ENCODE assay signal across 11 mouse cellular contexts in genomic region chr16:50783784-50784650, GRCm38 (mm10).
DNase-seq lines count a peak whose midpoint lies in the region; ATAC-seq and TF ChIP-seq lines count a peak whose summit lies in the region.
"Had no signal": no experiment of that assay in that cellular context is flagged by ENCODE, and none has a peak within 500 bp of the region (broad histone marks: within the 10 kb centered on the region; RNA-seq: fewer than 3 reads in every experiment).

No protein-coding gene starts in this region.

- H3K4me1 ChIP-seq in cerebellum, adult 2 months (ENCODE audit: control insufficient read depth, insufficient read depth, low read length), result no peaks in the 10 kb centered on the region
- peaks cover 6% of the 10 kb centered on the region; the same call in 1 of the 2 replicates for H3K4me1 ChIP-seq in kidney, postnatal 0 days (replicated peaks; ENCODE audit: insufficient read depth, low read length)
- H3K4me1 ChIP-seq in forebrain, embryonic 13.5 days, result peaks cover 32% of the 10 kb centered on the region
- H3K4me1 ChIP-seq: liver, embryonic 12.5 days had no signal

- H3K9ac ChIP-seq in kidney, postnatal 0 days (ENCODE audit: low read depth, low read length), result no peak overlapping the region
- no peak overlapping the region for H3K9ac ChIP-seq in forebrain, embryonic 13.5 days
- H3K9ac ChIP-seq: liver, embryonic 12.5 days had no signal

- no peak; the same call in 1 of the 2 replicates for ATAC-seq in kidney, postnatal 0 days (replicated peaks; ENCODE audit: low FRiP score, low read depth)
- peak; percentile 85 for ATAC-seq in forebrain, embryonic 13.5 days
- ATAC-seq: liver, embryonic 12.5 days; Patski had no signal

- no peak for TF ChIP-seq POLR2A in cerebellum, adult 2 months (IDR thresholded peaks at IDR 0.05; ENCODE audit: borderline replicate concordance, insufficient read depth, low read length)

- H3K9me3 ChIP-seq in kidney, postnatal 0 days (replicated peaks; ENCODE audit: low read length), result no peaks in the 10 kb centered on the region
- H3K9me3 ChIP-seq in forebrain, embryonic 13.5 days (replicated peaks), result no peaks in the 10 kb centered on the region
- H3K9me3 ChIP-seq: liver, embryonic 12.5 days had no signal

- TF ChIP-seq CTCF in cerebellum, adult 2 months (IDR thresholded peaks at IDR 0.05; ENCODE audit: borderline replicate concordance, insufficient read depth, low read depth, low read length), result no peak
- no peak for TF ChIP-seq CTCF in kidney, postnatal 0 days (IDR thresholded peaks at IDR 0.05; ENCODE audit: low read depth)

- peak overlapping the region; percentile 21; the same call in 1 of the 2 replicates for H3K4me2 ChIP-seq in kidney, postnatal 0 days (ENCODE audit: low read length)
- peak overlapping the region; percentile 40 for H3K4me2 ChIP-seq in forebrain, embryonic 13.5 days
- H3K4me2 ChIP-seq: liver, embryonic 12.5 days had no signal

- H3K27ac ChIP-seq in cerebellum, adult 2 months (ENCODE audit: insufficient read depth, low read length), result no peak overlapping the region
- no peak overlapping the region for H3K27ac ChIP-seq in kidney, postnatal 0 days
- H3K27ac ChIP-seq in forebrain, embryonic 13.5 days, result peak overlapping the region; percentile 31
- H3K27ac ChIP-seq: liver, embryonic 12.5 days had no signal

- H3K4me3 ChIP-seq in cerebellum, adult 2 months (replicated peaks; ENCODE audit: insufficient read depth, low read depth, low read length), result no peak overlapping the region
- H3K4me3 ChIP-seq in kidney, postnatal 0 days (replicated peaks; ENCODE audit: low read depth, low read length), result no peak overlapping the region
- H3K4me3 ChIP-seq in forebrain, embryonic 13.5 days, result no peak overlapping the region
- H3K4me3 ChIP-seq: liver, embryonic 12.5 days had no signal

- DNase-seq in cerebellum, postnatal 10 days, result peak; percentile 47 to 58
- no peak for DNase-seq in cerebellum, adult 2 months
- peak; percentile 64 for DNase-seq in kidney, postnatal 0 days (ENCODE audit: low spot score)
- DNase-seq in kidney, adult 18-20 months, result no peak
- DNase-seq in mesoderm, embryonic 11.5 days (ENCODE audit: low read depth, low spot score), result peak; percentile 34
- DNase-seq in urinary bladder, postnatal 14 days (ENCODE audit: low spot score), result no peak
- no peak for DNase-seq in adrenal gland, postnatal 36 days
- DNase-seq: cerebellum, adult 18-20 months had no signal

- WGBS in cerebellum, adult 2 months, result 7% methylated on average over 20 of the region's 20 CpGs
- WGBS in kidney, postnatal 0 days, result 39% methylated on average over 20 of the region's 20 CpGs
- 32% methylated on average over 20 of the region's 20 CpGs for WGBS in forebrain, embryonic 13.5 days

- no peaks in the 10 kb centered on the region for H3K27me3 ChIP-seq in cerebellum, adult 2 months (ENCODE audit: control insufficient read depth, insufficient read depth, low read length)
- no peaks in the 10 kb centered on the region for H3K27me3 ChIP-seq in kidney, postnatal 0 days (ENCODE audit: insufficient read depth, low read length)
- H3K27me3 ChIP-seq in forebrain, embryonic 13.5 days, result no peaks in the 10 kb centered on the region
- H3K27me3 ChIP-seq: liver, embryonic 12.5 days had no signal

- no peaks in the 10 kb centered on the region for H3K36me3 ChIP-seq in kidney, postnatal 0 days (ENCODE audit: insufficient read depth, low read length)
- no peaks in the 10 kb centered on the region for H3K36me3 ChIP-seq in forebrain, embryonic 13.5 days (ENCODE audit: poor library complexity, severe bottlenecking)
- H3K36me3 ChIP-seq: liver, embryonic 12.5 days had no signal

Comparison
In these comparisons a context has a peak if more than half of its experiments do, and no peak if none do; other contexts are left out.
1. DNase-seq: peak in cerebellum, postnatal 10 days (2 of 2), kidney, postnatal 0 days (single experiment) and mesoderm, embryonic 11.5 days (single experiment); none in cerebellum, adult 2 months (0 of 2), kidney, adult 18-20 months (single experiment), urinary bladder, postnatal 14 days (single experiment) and adrenal gland, postnatal 36 days (0 of 2).